Mouse (Mus musculus) adrenal gland, postnatal 25 days (tissue): Measurements from ENCODE around the gene Hist1h2be. TPM values are rescaled to one million over a fixed set of nuclear protein-coding genes. Genes with fewer than 3 reads are reported as not detected.

Experiments
- microRNA-seq, 2 experiments: library from miRNA; unstranded; fragments of <30 nt; microRNA quantifications; one replicate each; pipeline ENCODE4 v1.2.0; 2021
- total RNA-seq: library from RNA; stranded (reverse); gene quantifications from 2 replicates; pipeline ENCODE4 v1.2.3, GENCODE M21; 2021

Hist1h2be gene
- total RNA-seq, 1 experiment from 2014 or later: 18.8 TPM

Small RNA genes within 50 kb of the gene (microRNA-seq; reads per million reads assigned to microRNA genes)
- gene Gm44297 (0 reads per million in 2 experiments), gene Gm44359 (0 reads per million in 2 experiments), gene Gm44394 (0 reads per million in 2 experiments)

Other genes with a start within 250 kb of the Hist1h2be start
- gene Abt1, start 197.3 kb downstream of the Hist1h2be start, total RNA-seq: 6.4 and 6.9 TPM in 2 replicates
- gene Btn1a1, start 155.2 kb downstream of the Hist1h2be start, total RNA-seq: not detected in 2 replicates
- gene Btn2a2, start 132.3 kb downstream of the Hist1h2be start, total RNA-seq: not detected in 2 replicates
- gene Hist1h4h, start 90.1 kb downstream of the Hist1h2be start, total RNA-seq: 474 and 516 TPM in 2 replicates
- gene Hist1h2af, start 87.2 kb downstream of the Hist1h2be start, total RNA-seq: 63.3 and 106 TPM in 2 replicates
- 24.0 and 39.4 TPM in 2 replicates for gene Hist1h3g, start 85.7 kb downstream of the Hist1h2be start, total RNA-seq
- 6.6 and 6.8 TPM in 2 replicates for gene Hist1h2bh, start 77.7 kb downstream of the Hist1h2be start, total RNA-seq
- gene Hist1h3f, start 77.1 kb downstream of the Hist1h2be start, total RNA-seq: 33.9 and 36.7 TPM in 2 replicates
- gene Hist1h4f, start 69.5 kb downstream of the Hist1h2be start, total RNA-seq: 127 and 189 TPM in 2 replicates
- 9.5 TPM in 2 replicates for gene Hist1h1d, start 67.9 kb downstream of the Hist1h2be start, total RNA-seq
- 66.8 and 86.4 TPM in 2 replicates for gene Hist1h3e, start 58.8 kb downstream of the Hist1h2be start, total RNA-seq
- 14.5 and 15.5 TPM in 2 replicates for gene Hist1h2ae, start 49.9 kb downstream of the Hist1h2be start, total RNA-seq
- gene Hist1h2bg, start 49.7 kb downstream of the Hist1h2be start, total RNA-seq: 106 and 130 TPM in 2 replicates
- 61.2 and 62.9 TPM in 2 replicates for gene Hist1h2bf, start 46.9 kb downstream of the Hist1h2be start, total RNA-seq
- gene Hist1h2ad, start 46.7 kb downstream of the Hist1h2be start, total RNA-seq: 2.3 and 9.6 TPM in 2 replicates
- gene Hist1h3d, start 45.4 kb downstream of the Hist1h2be start, total RNA-seq: 12.9 and 16.6 TPM in 2 replicates
- gene Hist1h4d, start 39.5 kb downstream of the Hist1h2be start, total RNA-seq: 174 and 185 TPM in 2 replicates
- 102 and 118 TPM in 2 replicates for gene Hist1h1e, start 1.4 kb upstream of the Hist1h2be start, total RNA-seq
- gene Hist1h2ac, start 62.8 kb upstream of the Hist1h2be start, total RNA-seq: 3.5 and 4.3 TPM in 2 replicates
- gene Hist1h2bc, start 63.1 kb upstream of the Hist1h2be start, total RNA-seq: 193 and 227 TPM in 2 replicates
- not detected in 2 replicates for gene Hist1h1t, start 74.7 kb upstream of the Hist1h2be start, total RNA-seq
- 97.6 and 116 TPM in 2 replicates for gene Hist1h4c, start 77.3 kb upstream of the Hist1h2be start, total RNA-seq
- gene Hfe, start 89.7 kb upstream of the Hist1h2be start, total RNA-seq: 37.3 and 49.1 TPM in 2 replicates
- gene Hist1h1c, start 117.7 kb upstream of the Hist1h2be start, total RNA-seq: 248 and 316 TPM in 2 replicates
- 33.0 and 40.6 TPM in 2 replicates for gene Hist1h3c, start 124.5 kb upstream of the Hist1h2be start, total RNA-seq
- gene Hist1h2bb, start 125.6 kb upstream of the Hist1h2be start, total RNA-seq: 56.1 and 68.8 TPM in 2 replicates
- gene Hist1h2ab, start 130.0 kb upstream of the Hist1h2be start, total RNA-seq: 76.6 and 90.4 TPM in 2 replicates
- 94.0 and 112 TPM in 2 replicates for gene Hist1h3b, start 131.1 kb upstream of the Hist1h2be start, total RNA-seq
- gene Hist1h4b, start 135.9 kb upstream of the Hist1h2be start, total RNA-seq: 127 and 163 TPM in 2 replicates
- 73.8 and 80.4 TPM in 2 replicates for gene Hist1h4a, start 140.1 kb upstream of the Hist1h2be start, total RNA-seq
- 78.8 and 80.4 TPM in 2 replicates for gene Hist1h3a, start 141.3 kb upstream of the Hist1h2be start, total RNA-seq
- 76.4 and 84.2 TPM in 2 replicates for gene Hist1h1a, start 142.5 kb upstream of the Hist1h2be start, total RNA-seq
- 0.33 TPM in 1 of 2 replicates, not detected in the other for gene Trim38, start 148.8 kb upstream of the Hist1h2be start, total RNA-seq
- gene Slc17a2, start 185.9 kb upstream of the Hist1h2be start, total RNA-seq: 0.81 TPM in 1 of 2 replicates, not detected in the other
- gene Slc17a3, start 218.3 kb upstream of the Hist1h2be start, total RNA-seq: 0.38 and 0.46 TPM in 2 replicates
- gene Slc17a1, start 246.6 kb upstream of the Hist1h2be start, total RNA-seq: not detected in 2 replicates